Mouse (Mus musculus): ENCODE results near the gene Ctdsp2.

Ctdsp2 gene

GRCm38 (mm10) chr10:126990313-126991056 lies 12.0 kb downstream of the Ctdsp2 start:
- peak; percentile 79 for DNase-seq (ENCODE audit: low spot score)

GRCm38 (mm10) chr10:126991676-126992075 lies 13.2 kb downstream of the Ctdsp2 start:
- no peak for DNase-seq (ENCODE audit: low spot score)

GRCm38 (mm10) chr10:126993621-126994020 lies 15.1 kb downstream of the Ctdsp2 start:
- DNase-seq (ENCODE audit: low spot score), result no peak

- DNase-seq (ENCODE audit: low spot score), result no peak
Observed at GRCm38 (mm10) chr10:126997340-126998113, 19.0 kb downstream of the Ctdsp2 start.

- DNase-seq (ENCODE audit: low spot score), result no peak
Observed at GRCm38 (mm10) chr10:127000529-127000928, 22.0 kb downstream of the Ctdsp2 start, which contains the start of gene Avil. Gene Avil, plus strand, starts transcription at chr10:127000709.

- DNase-seq (ENCODE audit: low spot score), result no peak
Observed at GRCm38 (mm10) chr10:127001297-127001696, 22.8 kb downstream of the Ctdsp2 start.

GRCm38 (mm10) chr10:127002056-127002455 lies 23.5 kb downstream of the Ctdsp2 start:
- no peak for DNase-seq (ENCODE audit: low spot score)

GRCm38 (mm10) chr10:127002765-127003164 lies 24.2 kb downstream of the Ctdsp2 start:
- no peak for DNase-seq (ENCODE audit: low spot score)

GRCm38 (mm10) chr10:127003334-127003733 lies 24.8 kb downstream of the Ctdsp2 start:
- DNase-seq (ENCODE audit: low spot score), result no peak

- no peak for DNase-seq (ENCODE audit: low spot score)
Observed at GRCm38 (mm10) chr10:127003806-127004205, 25.3 kb downstream of the Ctdsp2 start.

GRCm38 (mm10) chr10:127016488-127016887 lies 38.0 kb downstream of the Ctdsp2 start:
- DNase-seq (ENCODE audit: low spot score), result no peak

GRCm38 (mm10) chr10:127017071-127017470 lies 38.6 kb downstream of the Ctdsp2 start:
- DNase-seq (ENCODE audit: low spot score), result no peak

GRCm38 (mm10) chr10:127018422-127018821 lies 39.9 kb downstream of the Ctdsp2 start:
- no peak for DNase-seq (ENCODE audit: low spot score)

GRCm38 (mm10) chr10:127030336-127031296 lies 52.1 kb downstream of the Ctdsp2 start, which contains the start of gene Tsfm:
Gene Tsfm, minus strand, starts transcription at chr10:127030840.
- peak; percentile 55 for DNase-seq (ENCODE audit: low spot score)

GRCm38 (mm10) chr10:127033301-127033741 lies 54.8 kb downstream of the Ctdsp2 start:
- DNase-seq (ENCODE audit: low spot score), result no peak

GRCm38 (mm10) chr10:127036273-127036672 lies 57.8 kb downstream of the Ctdsp2 start:
- no peak for DNase-seq (ENCODE audit: low spot score)

- no peak for DNase-seq (ENCODE audit: low spot score)
Observed at GRCm38 (mm10) chr10:127037641-127038040, 59.1 kb downstream of the Ctdsp2 start.

GRCm38 (mm10) chr10:127040569-127041214 lies 62.2 kb downstream of the Ctdsp2 start:
- no peak for DNase-seq (ENCODE audit: low spot score)

- no peak for DNase-seq (ENCODE audit: low spot score)
Observed at GRCm38 (mm10) chr10:127041274-127041766, 62.8 kb downstream of the Ctdsp2 start, which contains the start of the genes Mettl1 and Eef1akmt3. Gene Mettl1, plus strand, starts transcription at chr10:127041414. Gene Eef1akmt3, minus strand, starts transcription at chr10:127041513.

- DNase-seq (ENCODE audit: low spot score), result peak; percentile 81
Observed at GRCm38 (mm10) chr10:127041774-127042338, 63.3 kb downstream of the Ctdsp2 start.

Data from layer of hippocampus, adult 9-10 months (tissue).